Mouse (Mus musculus) right cerebral cortex, postnatal 25 days (tissue): ENCODE results near the gene Isg20.

Experiments used
- DNase-seq: peaks from one replicate; pipeline ENCODE4 v3.0.0; 2022

Gene Isg20

DNA sequence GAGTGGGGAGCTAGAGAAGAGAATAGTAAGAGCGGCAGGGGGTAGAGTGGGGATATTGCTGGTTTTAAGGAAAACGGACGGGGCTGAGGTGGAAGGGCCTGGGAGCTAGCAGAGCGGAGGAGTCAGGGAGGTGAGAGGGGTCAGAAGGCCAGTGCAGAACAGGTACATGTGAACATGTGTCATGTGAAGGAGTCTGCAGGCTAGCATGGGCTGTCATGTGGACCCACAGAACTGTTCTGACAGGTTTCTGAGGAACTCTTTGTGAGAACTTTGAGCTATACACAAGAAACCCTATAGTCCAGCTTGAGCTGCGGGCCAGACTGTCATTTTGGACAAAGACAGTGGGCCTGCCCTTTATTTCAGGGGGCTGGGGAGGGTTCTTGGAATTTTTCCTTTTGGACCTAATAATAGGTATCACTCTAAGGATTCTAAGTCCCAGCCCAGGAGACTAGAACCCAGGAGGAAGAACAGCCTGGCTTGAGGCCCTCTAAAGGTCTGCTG, at the start of gene Isg20:
Isg20 (plus strand) TSS at position 451 of the 501 bp plus-strand sequence.
- no peak for DNase-seq

DNA sequence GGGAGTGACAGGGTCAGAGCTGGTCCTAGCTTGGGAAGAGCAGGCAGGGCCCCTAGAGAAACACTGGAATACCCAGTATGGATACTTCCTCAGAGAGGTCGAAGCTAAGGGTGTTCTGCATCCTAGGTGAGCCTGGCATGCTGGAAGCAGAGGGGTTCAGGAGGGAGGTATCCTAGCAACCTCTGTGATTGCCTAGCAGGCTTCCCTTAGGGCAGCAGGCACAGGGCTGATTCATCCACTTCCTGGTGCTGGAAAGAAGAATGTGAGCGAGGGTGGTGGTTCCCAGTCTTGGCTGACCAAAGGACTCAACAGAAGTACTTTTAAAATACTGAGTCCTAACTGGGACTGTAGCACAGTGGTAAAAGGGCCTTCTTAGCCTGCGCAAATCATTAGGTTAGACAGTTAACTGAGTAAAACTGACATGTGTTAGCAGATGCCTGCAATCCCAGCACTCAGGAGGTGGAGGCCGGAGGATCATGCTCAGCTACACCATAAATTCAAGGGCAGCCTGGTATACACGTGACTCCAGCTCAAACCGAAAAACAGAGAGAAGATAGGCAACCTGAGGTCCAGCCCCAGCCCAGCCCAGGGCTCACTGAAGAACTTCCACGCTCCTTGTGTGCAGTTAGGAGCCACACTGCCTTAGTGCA, 49.3 kb upstream of the Isg20 start:
- DNase-seq = no peak

DNA sequence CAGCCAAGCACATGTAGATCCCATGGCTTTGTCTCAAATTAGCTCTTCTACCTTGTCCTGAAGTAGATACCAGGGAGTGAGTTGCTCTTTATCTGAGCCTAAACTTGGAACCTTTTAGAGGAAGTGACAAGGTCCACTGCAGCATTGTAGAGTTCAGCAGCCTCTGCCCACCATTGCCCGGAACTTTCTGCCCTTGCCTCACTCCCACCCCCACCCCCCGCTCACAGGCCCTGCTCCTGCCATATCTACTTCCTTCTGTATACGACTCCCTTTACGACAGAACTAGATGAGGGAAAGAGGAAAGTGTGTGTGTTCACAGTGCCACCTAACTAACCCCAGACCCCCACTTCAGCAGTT, 48.8 kb upstream of the Isg20 start:
- no peak for DNase-seq

DNA sequence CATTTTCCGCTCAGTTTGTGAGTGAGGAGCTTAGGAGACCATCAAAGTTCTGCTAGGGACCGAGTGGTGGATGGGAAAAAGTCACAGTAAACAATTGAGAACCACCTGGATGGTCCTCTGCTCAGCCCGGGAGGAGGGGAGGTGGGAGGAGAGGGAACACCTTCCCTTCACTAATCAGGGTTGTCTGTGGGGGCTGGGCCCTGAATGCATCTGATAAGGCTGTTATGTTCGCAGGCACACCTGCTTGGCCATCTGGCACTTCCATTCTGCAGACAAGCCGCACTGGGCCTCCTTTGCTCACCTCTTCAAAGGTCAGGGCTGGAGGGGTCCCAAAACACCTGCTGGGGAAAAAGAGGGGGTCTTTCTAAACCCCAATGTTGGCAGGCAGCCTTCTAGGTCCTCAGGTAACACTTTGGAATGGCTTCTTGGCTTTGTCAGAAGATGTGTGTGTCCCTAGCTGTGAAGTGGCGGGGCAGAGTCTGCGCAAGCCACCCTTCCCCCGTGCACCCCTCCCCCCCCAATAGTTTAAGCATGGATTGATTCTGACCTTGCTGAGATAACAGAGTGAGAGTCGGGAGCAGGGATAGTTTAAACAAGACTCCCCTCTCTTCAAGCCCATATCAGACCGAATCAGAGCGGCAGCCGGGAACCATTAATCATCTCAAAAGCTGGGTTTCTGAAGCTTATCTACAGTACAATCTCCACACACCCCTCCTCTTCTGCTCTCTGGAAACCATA, 47.8 kb upstream of the Isg20 start:
- DNase-seq = no peak

DNA sequence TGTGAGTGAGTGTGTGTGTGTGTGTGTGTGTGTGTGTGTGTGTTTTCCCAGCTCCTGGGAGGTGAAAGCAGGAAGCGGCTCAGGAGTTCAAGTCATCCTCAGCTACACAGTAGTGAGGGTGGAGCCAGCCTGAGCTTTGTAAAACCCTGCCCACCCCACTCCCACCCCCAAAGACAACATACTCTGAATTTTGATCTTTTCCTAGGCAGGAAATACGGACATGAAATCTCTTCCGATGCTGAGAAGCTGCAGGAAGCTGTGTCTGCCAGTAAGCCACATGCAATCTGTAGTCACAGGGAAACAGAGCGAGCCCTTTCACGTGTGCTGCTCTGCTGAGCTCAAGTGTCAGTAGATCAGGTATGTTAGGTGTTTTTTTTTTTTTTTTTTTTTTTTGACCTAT, 44.5 kb upstream of the Isg20 start:
- no peak for DNase-seq

DNA sequence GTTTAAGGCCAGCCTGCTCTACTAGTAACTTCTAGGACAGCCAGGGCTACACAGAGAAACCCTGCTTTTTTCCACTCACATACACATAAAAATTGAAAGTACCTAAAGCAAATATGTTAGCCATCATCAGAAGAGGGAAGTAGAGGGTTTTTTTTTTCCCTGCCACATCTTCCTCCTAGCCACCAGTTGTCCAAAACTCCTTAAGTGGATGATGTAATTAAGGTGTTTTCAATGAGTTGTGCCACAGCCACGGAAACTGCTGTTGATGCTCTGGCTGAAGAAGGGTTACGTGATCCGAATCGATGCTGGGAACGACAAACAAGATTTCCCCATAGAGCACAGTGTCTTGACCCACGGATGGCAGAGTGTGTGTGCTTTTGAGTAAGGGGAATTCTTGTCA, 40.9 kb upstream of the Isg20 start:
- DNase-seq = no peak

DNA sequence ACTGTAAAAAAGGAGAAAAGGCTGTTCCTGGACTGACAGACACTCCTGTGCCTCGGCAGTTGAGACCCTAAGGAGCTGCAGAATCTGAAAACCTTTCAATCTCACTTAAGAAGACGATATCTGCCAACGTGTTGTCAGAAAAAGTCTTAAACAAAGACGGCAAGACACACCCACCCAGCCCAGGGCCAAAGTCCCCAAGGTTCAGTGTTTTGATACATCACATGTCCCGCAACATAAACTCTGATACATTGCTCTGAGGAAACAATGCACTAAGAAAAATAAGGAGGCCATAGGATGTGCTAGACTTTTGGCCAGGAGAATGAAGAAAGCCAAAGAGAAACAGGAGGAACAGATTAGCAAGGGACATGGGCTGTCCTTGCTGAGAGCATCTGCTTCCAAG, 40.4 kb upstream of the Isg20 start:
- DNase-seq = no peak

DNA sequence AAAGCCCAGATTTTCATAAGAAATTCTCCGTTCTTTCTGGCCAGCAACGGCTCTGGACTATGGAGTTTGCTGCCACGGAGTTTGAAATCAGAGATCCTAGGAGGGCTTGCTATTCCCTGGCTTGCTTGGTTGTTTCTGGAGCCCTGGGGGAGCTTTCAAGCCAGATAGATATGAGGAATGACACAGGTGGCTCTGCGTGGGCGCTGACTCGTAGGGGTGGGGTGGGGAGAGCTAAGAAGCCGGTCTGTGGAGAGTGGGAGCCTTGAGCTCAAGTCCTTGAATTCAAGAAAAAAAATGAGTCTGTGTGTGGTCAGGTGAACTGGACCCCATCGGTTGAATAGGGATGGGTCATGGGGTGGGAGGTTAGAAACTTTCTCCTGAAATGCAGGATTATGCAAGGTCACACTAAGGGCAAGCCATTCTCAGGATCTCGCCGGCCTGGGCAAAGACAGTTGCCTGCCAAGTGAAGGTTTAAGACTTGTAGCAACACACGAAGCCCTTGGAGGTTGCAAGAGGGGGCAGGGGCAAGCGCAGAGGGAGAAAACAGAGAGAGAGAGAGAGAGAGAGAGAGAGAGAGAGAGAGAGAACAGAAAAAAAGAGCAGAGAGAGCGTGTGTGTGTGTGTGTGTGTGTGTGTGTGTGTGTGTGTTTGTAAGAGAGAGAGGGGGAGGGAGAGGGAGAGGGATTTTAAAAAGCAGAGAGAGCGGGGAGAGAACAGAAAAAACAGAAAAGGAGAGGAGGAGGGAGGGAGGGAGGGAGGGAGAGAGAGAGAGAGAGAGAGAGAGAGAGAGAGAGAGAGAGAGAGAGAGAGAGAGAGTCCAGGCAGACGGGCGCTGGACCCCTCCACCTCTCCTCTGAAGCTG, 31.4 kb upstream of the Isg20 start:
- no peak for DNase-seq

DNA sequence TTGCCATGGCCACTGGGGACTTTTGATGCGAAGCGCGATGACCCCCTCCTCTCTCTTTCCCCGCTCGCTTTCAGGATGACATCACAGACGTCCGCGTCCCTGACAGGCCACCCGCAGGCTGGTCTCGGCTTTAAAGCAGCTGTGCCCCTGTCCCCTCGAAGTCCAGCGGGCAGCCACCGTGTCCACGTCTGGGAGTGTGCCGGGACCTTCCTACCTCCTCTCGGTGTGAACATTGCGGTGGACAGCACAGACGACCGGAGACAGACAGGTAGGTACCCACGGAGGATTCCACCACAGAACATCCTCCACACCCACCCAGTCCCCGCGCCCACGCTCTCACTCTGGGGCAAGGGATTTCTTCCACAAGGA, 30.8 kb upstream of the Isg20 start:
- DNase-seq = peak; percentile 59

DNA sequence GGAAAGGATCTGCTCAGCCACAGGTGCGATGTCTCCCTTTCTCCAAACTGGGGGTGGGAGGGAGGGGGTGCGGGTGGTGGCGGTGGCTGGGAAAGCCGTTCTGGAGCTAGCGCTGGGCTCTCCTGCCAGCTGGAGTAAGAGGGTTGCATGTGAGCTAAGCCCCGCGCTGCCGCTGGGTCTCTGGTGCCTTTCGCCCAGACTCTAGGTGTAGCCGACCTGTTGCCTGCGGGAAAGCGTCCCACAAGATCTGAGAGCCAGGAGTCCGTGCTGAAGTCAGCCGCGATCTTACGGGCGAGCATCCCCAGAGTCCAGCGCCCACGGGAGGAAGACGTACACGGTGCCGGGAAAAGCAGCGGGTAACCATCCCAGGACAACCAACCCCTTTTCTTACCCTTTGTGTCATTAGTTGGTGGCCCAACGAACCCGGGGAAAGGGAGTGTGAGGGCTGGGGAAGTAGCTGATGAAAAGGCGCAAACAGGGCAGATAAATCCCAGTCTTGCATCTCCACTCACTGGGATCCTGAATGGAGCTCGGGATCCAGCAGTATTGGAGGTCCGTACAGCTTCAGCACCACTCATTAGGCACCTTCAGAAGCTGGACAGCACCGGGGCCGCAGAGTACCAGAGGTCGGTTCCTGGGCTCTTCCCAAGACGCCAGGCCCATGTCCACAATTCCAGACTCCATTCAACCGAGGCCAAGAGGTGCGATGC, 30.1 kb upstream of the Isg20 start:
- DNase-seq = no peak

DNA sequence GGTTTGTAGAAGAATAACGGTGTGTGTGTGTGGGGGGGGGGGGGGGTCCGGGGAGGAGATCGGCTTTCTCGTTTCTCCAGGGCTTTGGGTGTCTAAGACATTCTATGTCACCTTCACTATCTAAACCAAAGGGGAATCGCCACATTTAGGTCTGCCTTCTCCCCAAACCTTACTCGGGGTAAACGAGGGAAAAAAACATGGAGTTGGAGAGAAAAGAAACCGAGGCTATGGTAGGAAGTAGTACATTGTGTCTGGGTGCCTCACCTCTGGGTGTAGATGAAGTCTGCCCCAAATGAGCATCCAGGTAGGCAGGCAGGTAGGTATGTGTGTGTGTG, 29.5 kb upstream of the Isg20 start:
- DNase-seq = no peak

DNA sequence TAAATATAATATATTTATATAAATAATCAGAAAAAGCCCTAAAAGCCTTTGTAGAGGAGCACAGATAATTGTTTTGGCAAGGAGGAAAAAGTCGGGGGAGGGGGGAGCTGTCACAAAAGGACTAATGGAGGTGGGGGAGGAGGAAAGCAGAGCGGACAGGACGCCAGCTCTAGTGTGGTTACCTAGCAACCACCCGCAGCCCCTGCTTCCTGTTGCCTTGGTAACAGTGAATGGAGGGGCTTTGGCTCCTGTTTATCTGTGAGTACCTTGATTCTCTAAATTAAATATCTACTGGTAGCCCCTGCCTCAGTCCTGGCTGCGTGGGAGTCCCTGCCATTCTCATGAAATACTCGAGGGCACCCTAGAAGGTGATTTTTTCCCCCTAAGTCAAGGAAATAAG, 29.1 kb upstream of the Isg20 start:
- DNase-seq = no peak

DNA sequence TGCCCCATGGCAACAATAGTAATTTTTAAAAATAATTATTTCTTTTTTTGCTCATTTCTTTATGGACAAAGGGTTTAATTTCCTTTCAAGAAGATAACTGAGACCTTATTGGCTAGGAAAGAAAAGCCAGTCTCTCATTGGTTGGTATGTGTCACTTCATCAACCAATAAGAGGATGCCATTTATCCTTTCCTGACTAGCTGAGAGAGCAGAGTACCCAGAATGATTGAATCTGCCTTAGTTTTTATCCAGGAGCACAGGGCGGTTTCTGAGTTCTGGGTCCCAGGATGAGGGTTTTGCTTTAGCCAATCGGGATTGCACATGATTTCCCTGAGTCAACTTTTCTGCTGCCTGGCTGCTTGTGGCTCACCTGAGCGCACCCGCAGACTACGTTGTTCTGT, 27.8 kb upstream of the Isg20 start:
- DNase-seq = no peak

DNA sequence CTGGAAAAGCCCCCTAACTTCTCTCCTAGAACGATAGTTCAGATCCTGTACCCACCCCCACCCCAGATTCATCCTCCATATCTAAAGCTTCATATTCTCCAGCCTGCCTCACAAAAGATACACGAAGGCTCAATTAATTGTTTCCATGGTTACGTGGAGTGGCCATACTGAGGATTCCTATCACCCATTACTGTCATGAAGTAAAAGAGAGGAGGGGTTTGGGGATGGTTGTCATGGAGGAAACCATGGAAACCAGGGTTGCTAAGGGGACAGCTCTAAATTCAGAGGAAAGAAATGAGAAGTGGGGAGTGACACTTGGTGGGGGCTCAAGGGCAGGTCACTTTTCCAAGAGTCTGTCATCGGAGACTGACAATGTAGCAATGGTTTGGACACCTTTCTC, 26.7 kb upstream of the Isg20 start:
- DNase-seq = no peak

DNA sequence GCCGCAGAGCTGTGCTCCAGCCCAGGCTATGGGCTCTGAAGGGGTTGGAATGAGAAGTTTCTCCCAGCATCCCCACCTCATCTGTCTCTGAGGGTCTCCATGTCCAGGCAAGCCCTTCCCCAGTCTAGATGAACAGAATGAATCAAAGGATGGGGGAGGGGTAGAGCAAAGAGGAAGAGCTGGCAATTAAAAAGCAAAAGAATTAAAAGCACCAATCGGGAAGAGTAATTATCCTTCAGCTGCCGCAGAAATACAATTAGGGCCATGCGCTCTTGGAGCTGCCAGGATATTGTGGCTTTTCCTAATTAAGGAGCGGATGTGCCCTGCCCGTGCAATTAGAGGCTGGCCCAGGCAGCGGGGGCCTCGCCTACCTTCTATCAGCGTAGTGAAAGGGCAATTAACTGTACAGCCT, 25.8 kb upstream of the Isg20 start:
- DNase-seq = no peak

DNA sequence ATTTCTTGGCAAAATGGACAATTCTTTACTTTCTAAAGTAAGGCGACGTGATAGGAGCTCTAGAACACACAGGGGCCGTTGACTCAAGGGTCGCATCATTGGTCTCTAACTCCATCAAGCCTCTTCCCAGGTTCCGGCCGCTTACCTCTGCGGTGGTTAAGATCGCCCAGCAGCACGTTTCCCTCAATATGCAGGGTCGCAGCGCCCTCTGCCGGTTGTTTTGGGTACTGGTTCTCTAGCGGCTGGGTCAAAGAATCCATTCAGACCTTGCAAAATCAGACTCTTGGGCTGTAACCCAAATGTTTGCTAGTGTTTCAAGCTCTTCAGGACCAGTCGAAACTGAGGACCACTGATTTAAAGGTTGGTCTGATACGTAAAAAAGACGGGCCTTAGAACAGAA, 22.6 kb upstream of the Isg20 start:
- DNase-seq = peak; percentile 78

DNA sequence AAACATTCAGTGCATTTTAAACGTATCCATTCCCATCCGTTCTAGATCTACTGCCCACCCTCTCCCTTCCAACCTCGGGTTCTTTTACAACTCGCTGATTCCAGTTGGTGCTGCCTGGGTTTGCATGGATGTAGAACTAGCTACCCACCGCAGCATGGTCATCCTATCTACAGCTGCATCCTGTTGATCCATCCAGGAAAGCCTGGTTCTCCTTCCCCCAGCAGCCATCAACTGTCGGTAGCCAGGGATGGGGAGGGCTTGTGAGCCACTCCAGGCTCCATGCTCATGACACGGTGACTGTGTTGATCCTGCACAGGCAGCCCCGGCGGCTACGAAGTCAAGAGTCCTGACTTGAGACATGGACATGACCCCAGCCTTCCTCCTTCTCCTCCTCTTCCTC, 19.3 kb upstream of the Isg20 start:
- DNase-seq = no peak

DNA sequence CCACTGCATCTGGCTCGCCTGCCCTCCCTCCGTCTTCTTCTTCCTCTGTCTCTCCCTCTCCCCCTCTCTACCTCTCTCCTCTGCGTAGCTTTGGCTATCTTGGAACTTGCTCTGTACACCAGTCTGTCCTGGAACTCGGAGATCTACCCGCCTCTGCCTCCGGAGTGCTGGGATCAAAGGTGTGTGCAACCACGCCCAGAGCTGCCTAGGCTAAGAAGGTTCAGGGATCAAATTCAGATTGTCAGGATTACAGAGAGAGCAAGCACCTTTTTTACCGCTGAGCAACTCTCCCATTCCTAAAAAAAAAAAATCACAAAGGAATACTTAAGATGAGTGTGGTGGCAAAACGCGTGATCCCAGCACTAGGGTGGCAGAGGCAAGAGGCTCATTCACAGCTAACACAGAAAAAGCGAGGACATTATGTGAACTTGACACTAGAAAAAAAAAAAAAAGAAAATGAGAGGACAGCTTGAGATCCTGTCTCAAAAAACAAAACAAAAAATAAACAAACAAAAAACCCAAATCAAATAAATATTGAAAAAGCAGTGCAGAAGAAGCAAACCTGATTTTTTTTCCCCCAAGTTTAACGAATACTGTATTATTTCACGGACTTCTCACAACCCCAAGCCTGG, 18.1 kb upstream of the Isg20 start:
- no peak for DNase-seq

DNA sequence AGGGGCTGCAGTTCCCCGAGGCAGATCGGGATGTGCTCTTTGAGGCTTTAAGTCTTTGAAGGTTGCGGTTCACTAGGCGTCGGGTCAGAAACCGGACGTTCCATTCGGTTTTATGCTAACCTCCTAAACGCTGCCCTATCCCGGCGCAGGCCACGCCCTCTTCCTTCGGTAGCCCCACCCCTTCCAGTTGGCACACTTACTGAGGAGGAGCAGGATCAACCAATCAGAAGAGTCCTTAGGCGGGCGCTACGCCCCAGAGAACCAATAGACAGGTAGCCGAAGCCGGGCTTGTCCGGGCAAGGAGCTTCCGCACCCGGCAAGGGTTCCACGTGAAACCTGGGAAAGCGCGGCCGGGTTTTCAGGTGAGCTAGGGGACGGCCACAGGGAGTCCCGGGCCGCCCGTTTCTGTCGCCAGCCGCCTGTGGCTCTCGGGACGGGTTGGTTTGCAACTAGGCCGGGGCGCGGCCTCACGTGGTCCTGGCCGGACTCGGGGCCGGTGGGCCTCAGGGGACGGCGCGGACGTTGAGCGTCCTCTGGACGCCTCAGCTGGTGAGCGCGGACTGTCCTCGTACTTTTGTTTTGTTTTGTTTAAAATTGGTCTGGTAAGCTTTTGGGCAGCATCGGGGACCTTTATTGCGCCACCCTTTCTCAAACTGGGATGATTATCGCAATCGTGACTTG, 17.4 kb upstream of the Isg20 start, which contains the start of gene Aen:
Aen (plus strand) TSS at position 202 of the 681 bp plus-strand sequence.
- DNase-seq = peak; percentile 95

DNA sequence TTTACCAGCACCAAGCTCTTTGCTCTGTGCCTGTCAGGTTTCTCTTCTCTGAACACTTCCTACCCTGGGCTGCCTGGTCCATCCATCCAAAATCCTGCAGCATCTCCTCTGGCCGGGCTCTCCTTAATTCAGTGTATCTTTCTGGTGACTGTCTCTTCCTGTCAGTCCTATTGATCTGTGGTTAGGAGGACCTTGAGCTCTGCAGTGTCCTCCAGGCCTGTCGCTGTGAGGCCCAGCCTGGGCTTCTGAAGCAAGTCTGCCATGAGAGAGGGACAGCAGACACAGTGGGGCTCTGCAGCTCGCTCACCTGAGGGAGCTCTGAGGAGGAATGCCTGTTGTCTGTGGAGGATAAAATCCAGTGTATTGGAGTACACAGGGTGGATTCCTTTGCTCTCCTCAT, 15.7 kb upstream of the Isg20 start:
- DNase-seq = no peak

DNA sequence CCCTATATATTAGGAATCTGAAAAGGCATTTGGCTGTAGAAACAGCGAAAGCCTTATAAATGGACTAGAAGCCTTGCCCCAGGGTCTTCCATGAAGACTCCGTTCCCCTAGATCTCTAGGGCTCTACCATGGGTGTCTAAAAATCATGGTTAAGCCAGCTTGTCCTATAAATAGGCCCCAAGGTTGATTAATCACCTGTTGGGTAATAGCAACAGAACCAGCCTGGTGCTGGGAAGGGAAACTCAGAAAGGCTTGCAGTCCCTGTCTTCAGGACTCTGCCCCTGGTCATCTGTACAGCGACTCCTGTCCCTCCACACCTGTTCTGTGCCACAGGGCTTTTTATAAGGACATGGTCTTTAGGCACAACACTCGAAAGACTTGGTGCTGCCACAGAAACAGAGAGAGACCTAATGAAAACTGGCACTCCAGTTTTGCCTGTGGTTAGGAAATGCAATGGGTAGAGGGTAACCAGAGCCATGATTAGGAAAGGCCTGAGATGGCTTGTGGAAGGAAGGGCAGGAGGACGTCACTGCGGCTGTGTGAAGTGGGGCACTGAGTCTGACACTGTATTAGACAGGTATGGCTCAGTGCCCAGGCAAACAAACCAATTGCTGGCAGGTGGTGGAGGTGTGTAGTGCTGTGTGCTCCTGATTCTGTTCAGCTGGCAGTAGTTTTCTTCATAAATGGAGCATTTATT, 9.9 kb upstream of the Isg20 start:
- DNase-seq = no peak

DNA sequence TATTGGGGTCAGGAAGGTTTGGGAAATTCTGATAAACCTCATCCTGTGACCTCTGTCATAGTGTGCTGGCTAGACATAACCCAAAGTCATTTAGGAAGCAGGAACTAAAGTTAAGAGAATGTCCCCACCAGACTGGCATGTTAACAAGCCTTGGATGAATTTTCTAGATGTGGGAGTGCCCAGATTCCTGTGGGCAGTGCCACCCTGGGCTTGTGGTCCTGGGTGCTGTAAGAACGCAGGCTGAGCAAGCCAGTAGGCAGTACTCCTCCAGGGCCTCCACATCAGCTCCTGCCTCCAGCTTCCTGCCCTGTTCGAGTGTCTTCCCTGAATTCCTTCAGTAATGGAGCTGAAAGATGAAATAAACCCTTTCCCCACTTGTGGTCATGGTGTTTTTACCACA, 9.0 kb upstream of the Isg20 start:
- no peak for DNase-seq
